Mouse (Mus musculus) bone marrow, adult 2 months (tissue): ENCODE measurements around the gene Pard3.

Source experiments
- CTCF ChIP-seq: fragments of 200-500 bp; IDR thresholded peaks from 2 replicates; pipeline ENCODE4 v1.5.1; 2011; ENCODE audit warnings: low read length, control low read depth; ENCODE audit not compliant: control insufficient read depth, insufficient read depth
- POLR2A ChIP-seq: fragments of 200-500 bp; IDR thresholded peaks from 2 replicates; pipeline ENCODE4 v1.6.1; 2011; ENCODE audit warnings: low read depth, mild to moderate bottlenecking, control low read depth, low read length, borderline replicate concordance; ENCODE audit not compliant: control insufficient read depth

GRCm38 (mm10) chr8:127229325-127230232, 165.9 kb downstream of the Pard3 start:
- TF ChIP-seq CTCF (no peak), POLR2A (no peak)
